8 mouse cellular contexts compared by ENCODE assay signal in genomic region chr19:21882110-21882940, GRCm38 (mm10).
DNase-seq lines count a peak whose midpoint lies in the region; ATAC-seq and TF ChIP-seq lines count a peak whose summit lies in the region.

No protein-coding gene starts in this region.

- 7% methylated on average over 8 of the region's 8 CpGs for WGBS in embryonic facial prominence, embryonic 15.5 days
- 12% methylated on average over 8 of the region's 8 CpGs for WGBS in hindbrain, embryonic 12.5 days
- WGBS in lung, postnatal 0 days = 9% methylated on average over 8 of the region's 8 CpGs

- no peaks in the 10 kb centered on the region for H3K9me3 ChIP-seq in embryonic facial prominence, embryonic 15.5 days (replicated peaks)
- H3K9me3 ChIP-seq in hindbrain, embryonic 12.5 days (replicated peaks) = no peaks in the 10 kb centered on the region
- H3K9me3 ChIP-seq in lung, postnatal 0 days (ENCODE audit: low read length) = no peaks in the 10 kb centered on the region

- no peaks in the 10 kb centered on the region for H3K27me3 ChIP-seq in embryonic facial prominence, embryonic 15.5 days
- no peaks in the 10 kb centered on the region for H3K27me3 ChIP-seq in hindbrain, embryonic 12.5 days
- no peaks in the 10 kb centered on the region for H3K27me3 ChIP-seq in lung, postnatal 0 days (replicated peaks; ENCODE audit: insufficient read depth, low read length)

- peak overlapping the region; percentile 73 for H3K27ac ChIP-seq in embryonic facial prominence, embryonic 15.5 days (replicated peaks)
- H3K27ac ChIP-seq in hindbrain, embryonic 12.5 days = peak overlapping the region; percentile 13; the same call in 1 of the 2 replicates
- peak overlapping the region; percentile 69 for H3K27ac ChIP-seq in lung, postnatal 0 days (ENCODE audit: low read length)

- TF ChIP-seq CTCF in lung, postnatal 0 days (IDR thresholded peaks at IDR 0.05) = no peak

- no peak overlapping the region; the same call in 1 of the 2 replicates for H3K4me3 ChIP-seq in embryonic facial prominence, embryonic 15.5 days (replicated peaks)
- no peak overlapping the region for H3K4me3 ChIP-seq in hindbrain, embryonic 12.5 days
- no peak overlapping the region for H3K4me3 ChIP-seq in lung, postnatal 0 days (ENCODE audit: low read depth, low read length)

- peak; percentile 45 for DNase-seq in adrenal gland, adult 2 months
- DNase-seq in adrenal gland, adult 18-20 months (ENCODE audit: low spot score in 2 of 2) = no peak
- DNase-seq in lung, postnatal 0 days (ENCODE audit: low spot score) = peak; percentile 87
- no peak for DNase-seq in left cerebral cortex, postnatal 4 days
- no peak for DNase-seq in right cerebral cortex, postnatal 25 days

- intact Hi-C loops in left cerebral cortex, postnatal 4 days (cut with DNase I) = no loop called here

- H3K4me1 ChIP-seq in embryonic facial prominence, embryonic 15.5 days = peaks cover 15% of the 10 kb centered on the region
- H3K4me1 ChIP-seq in hindbrain, embryonic 12.5 days = peaks cover 11% of the 10 kb centered on the region
- peaks cover 8% of the 10 kb centered on the region; the same call in 1 of the 2 replicates for H3K4me1 ChIP-seq in lung, postnatal 0 days (ENCODE audit: insufficient read depth, low read depth, low read length)

- H3K9ac ChIP-seq in embryonic facial prominence, embryonic 15.5 days = no peak overlapping the region
- H3K9ac ChIP-seq in hindbrain, embryonic 12.5 days = no peak overlapping the region
- no peak overlapping the region for H3K9ac ChIP-seq in lung, postnatal 0 days (replicated peaks; ENCODE audit: low read depth)

- H3K36me3 ChIP-seq in embryonic facial prominence, embryonic 15.5 days = no peaks in the 10 kb centered on the region
- no peaks in the 10 kb centered on the region for H3K36me3 ChIP-seq in hindbrain, embryonic 12.5 days
- no peaks in the 10 kb centered on the region for H3K36me3 ChIP-seq in lung, postnatal 0 days (ENCODE audit: insufficient read depth, low read length)

- peak overlapping the region; percentile 13; the same call in 1 of the 2 replicates for H3K4me2 ChIP-seq in embryonic facial prominence, embryonic 15.5 days (replicated peaks)
- peak overlapping the region; percentile 19; the same call in 1 of the 2 replicates for H3K4me2 ChIP-seq in hindbrain, embryonic 12.5 days (replicated peaks)
- H3K4me2 ChIP-seq in lung, postnatal 0 days (replicated peaks; ENCODE audit: low read depth, low read length) = peak overlapping the region; percentile 27

- peak; percentile 98 for TF ChIP-seq EP300 in lung, postnatal 0 days (IDR thresholded peaks at IDR 0.05)

- ATAC-seq in embryonic facial prominence, embryonic 15.5 days (ENCODE audit: insufficient number of reproducible peaks, low FRiP score, low TSS enrichment, low read depth) = peak; percentile 72
- no peak for ATAC-seq in hindbrain, embryonic 12.5 days (ENCODE audit: low FRiP score)
- peak; percentile 82 for ATAC-seq in lung, postnatal 0 days
- ATAC-seq in cerebellum, adult (ENCODE audit: insufficient number of reproducible peaks, low FRiP score, low TSS enrichment) = no peak

Comparison
In these comparisons a context has a peak if more than half of its experiments do, and no peak if none do; other contexts are left out.
1. DNase-seq: peak in adrenal gland, adult 2 months (single experiment) and lung, postnatal 0 days (single experiment); none in adrenal gland, adult 18-20 months (0 of 2), left cerebral cortex, postnatal 4 days (single experiment) and right cerebral cortex, postnatal 25 days (single experiment).
2. ATAC-seq: peak in embryonic facial prominence, embryonic 15.5 days (single experiment) and lung, postnatal 0 days (single experiment); none in hindbrain, embryonic 12.5 days (single experiment) and cerebellum, adult (single experiment).
3. H3K27ac ChIP-seq: peak in every context shown above with its lines; median percentile 73 in embryonic facial prominence, embryonic 15.5 days; 69 in lung, postnatal 0 days; 13 in hindbrain, embryonic 12.5 days.
4. Peak in every context shown above with its lines, with median percentiles within 50 percentile points of each other: H3K4me2 ChIP-seq.